Mouse (Mus musculus): ENCODE results near the gene Foxp1. TPM values are rescaled to one million over a fixed set of nuclear protein-coding genes. Genes with fewer than 3 reads are reported as not detected.

Foxp1 gene
- total RNA-seq, 2 experiments from 2014 or later = 21.9 to 35.8 TPM

DNA sequence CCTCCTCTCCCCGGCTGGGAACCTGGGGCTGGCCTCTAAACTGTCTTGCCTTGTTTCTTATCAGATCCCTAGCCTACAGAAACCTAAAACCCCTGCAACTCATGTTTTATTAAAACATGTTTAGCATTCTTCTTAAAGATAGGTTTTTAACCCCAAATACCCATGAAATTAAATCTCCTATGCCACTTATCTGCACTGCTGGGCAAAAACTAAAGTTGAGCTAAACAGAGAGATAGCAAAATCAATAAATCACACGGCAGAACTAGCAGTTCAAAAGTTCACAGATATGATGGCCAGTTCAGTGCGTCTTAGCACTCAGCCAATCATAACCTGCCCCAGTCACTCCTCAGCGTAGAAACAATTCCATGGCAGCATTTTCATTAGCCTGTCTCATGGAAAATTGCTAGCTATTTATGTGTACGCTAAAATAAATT, 316.1 kb downstream of the Foxp1 start:
- no peak for DNase-seq

GRCm38 (mm10) chr6:99205587-99206436, 316.7 kb downstream of the Foxp1 start:
- DNase-seq = no peak

GRCm38 (mm10) chr6:99204780-99205586, 317.5 kb downstream of the Foxp1 start:
- DNase-seq = no peak

DNA sequence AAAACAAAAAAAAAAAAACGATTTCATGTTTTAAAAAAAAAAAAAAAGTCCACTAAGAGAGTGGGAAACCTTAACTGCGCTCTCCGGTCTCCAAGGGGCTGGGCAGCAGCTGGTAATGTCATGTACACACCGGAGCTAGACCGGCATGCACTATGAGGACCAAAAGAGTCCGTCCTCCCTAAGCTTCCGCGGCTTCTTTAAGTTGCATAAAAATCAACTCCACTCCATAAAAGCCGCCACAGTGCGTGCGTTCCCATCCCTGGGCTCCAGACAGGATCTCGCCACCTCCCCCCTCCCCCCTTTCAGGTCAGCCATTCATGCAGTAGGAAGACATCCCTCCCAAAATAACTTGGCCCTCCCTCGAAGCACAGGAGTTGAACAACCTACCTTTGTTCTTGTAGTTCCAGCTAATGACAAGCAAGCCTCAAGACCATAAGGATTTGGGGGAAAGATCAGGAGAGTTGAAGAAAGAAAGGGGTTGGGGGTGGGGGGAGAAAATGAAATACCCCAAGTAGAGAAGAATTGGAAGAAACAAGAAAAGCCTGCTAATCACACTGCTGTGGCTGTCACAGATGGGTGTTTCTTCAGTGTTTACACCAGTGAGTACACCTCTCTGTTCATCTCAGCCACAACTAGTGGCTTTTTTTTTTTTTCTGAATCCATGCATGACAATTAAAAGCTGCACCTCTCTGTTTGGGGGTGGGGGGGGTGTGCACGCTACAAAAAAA, 318.3 kb downstream of the Foxp1 start:
- DNase-seq = no peak

- no peak for DNase-seq
Measured at GRCm38 (mm10) chr6:99203231-99203630, 319.3 kb downstream of the Foxp1 start.

DNA sequence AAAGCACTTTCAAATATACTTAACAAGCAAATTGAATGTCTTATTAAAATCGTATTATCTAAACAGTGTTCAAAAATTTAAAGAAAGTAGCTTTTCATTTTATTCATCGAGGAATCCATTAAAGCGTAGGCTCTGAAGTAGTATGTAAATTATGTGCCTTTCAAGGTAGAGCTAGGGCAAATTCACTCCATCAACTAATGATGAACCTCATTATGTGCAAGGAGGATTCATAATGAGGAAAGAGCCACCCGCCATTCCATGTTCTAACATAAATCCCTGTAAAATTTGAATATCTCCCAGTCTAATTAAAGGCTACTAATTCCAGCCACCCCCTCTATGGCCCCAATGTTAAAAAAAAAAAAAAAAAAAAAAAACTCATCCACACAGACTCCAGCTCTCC, 319.7 kb downstream of the Foxp1 start:
- DNase-seq = no peak

DNA sequence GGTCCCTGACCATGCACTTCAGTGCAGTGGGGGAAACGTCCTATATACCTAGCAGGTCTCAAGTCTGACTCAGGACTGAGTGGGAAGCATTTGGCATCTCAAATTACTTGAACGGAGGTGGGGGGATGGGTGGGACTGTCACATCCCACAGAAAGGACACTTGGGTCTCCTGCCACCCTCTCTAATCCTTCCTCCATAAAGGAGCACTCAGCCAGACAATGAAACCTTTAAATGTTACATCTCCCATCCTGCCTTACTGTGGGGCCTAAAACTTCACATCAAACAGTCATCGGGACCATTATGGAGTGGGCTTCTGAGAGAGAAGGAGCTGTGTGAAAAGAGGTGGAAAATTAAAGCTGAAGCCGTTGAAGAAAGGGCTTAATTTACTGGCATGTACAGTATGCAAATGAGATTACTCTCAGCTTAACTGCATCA, 321.2 kb downstream of the Foxp1 start:
- no peak for DNase-seq

- DNase-seq = no peak
Measured at GRCm38 (mm10) chr6:99200656-99201055, 321.9 kb downstream of the Foxp1 start.

- DNase-seq = no peak
Measured at GRCm38 (mm10) chr6:99199277-99199676, 323.2 kb downstream of the Foxp1 start.

DNA sequence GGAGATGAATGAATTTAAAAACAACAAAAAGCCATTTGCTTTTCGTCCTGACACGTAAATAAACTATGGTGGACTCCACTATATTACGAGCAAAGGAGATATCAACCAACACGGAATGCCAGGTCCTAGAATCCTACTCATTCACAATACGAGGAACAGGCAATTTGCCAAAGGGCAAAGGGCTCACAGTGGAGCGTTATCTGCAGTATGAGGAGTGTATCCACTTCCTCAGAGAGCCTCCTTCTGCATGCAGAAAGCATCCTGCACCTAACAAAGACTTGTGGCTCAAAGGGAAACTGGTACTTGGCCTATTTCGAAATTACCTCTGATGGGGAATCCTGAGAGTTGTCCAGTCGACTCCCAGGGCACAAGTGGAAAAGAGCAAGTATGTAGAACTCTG, 328.8 kb downstream of the Foxp1 start:
- no peak for DNase-seq

GRCm38 (mm10) chr6:99191636-99192137, 330.8 kb downstream of the Foxp1 start:
- no peak for DNase-seq

GRCm38 (mm10) chr6:99191041-99191635, 331.4 kb downstream of the Foxp1 start:
- DNase-seq = no peak

DNA sequence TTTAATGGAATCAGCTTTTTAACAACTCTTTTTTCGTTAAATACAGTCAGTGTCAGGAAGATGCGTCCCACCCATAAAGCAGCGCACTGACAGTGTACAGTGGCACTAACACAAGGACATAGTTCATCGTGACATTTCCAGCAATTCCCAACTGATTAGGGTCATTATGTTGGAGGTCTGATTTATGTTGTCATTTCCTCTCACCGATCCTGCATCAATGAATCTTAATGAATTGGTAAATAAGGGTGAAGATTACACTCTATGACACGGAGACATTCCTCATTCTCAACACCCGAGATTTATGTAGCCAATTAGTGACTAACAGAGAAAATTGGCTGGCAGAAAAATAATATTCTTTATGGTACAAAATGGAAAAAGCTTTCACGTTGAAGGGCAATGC, 332.6 kb downstream of the Foxp1 start:
- no peak for DNase-seq

GRCm38 (mm10) chr6:99188366-99189216, 333.9 kb downstream of the Foxp1 start:
- DNase-seq = no peak

- no peak for DNase-seq
Measured at GRCm38 (mm10) chr6:99187914-99188313, 334.6 kb downstream of the Foxp1 start.

GRCm38 (mm10) chr6:99187415-99187814, 335.1 kb downstream of the Foxp1 start:
- DNase-seq = no peak

- no peak for DNase-seq
Measured at GRCm38 (mm10) chr6:99186569-99186968, 336.0 kb downstream of the Foxp1 start.

- no peak for DNase-seq
Measured at GRCm38 (mm10) chr6:99185797-99186196, 336.7 kb downstream of the Foxp1 start.

DNA sequence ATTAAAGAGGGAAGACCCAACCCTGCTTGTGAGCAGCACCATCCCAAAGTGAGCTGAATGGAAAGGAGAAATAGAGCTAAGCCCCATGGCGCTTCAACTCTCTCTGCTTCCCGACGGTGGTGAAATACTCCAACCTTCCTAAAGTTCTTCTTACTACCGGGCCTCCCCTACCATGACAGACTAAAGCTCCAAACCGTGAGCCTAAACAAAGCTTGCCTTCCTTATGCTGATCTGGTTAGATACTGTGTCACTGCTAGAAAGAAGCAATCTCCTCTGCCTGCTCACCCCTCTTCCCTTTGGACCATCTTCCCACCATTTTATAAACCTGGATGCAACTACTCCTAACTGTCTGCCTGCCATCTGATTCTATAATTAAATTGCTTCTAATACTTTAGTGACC, 338.5 kb downstream of the Foxp1 start:
- no peak for DNase-seq

DNA sequence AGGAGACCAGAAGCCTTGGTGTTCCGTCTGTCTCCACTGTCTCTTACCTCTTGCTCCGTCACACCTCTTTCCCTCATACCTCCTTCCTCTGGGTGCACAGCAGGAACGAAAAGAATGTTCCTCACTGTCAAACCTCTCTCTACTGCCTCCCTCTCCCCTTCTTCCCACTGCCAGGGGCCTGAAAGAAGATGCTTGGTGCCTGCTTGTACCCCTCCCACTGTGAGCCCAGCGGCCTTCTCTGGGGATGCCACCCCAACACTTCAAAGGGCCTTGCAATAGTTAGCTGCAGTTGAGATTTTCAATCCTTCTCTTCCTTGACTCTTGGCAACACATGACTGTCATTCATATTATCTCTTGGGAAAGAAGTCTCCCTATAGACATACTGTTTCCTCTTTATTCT, 339.7 kb downstream of the Foxp1 start:
- DNase-seq = no peak

DNA sequence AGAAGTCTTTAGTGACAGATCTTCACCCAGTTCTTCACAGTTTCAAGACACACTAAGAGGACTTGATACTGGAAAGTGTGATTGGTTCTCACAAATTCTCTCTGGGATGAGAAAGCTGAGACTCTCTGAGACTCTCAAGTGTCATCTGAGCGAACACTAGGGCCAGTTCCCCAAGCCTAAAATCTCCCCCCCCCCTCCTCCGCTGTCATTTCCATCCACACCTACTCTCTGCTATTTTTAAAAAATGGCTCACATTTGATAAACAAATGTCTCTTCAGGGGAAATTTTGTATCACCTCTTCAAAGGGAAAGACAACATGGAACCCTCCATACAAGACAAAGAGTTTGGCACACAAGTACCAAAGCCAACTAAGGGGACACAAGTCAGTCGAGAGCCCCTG, 346.3 kb downstream of the Foxp1 start:
- DNase-seq = no peak

All from gastrocnemius, postnatal 10 days (tissue).